ENCODE assay signal across 8 mouse cellular contexts in genomic region chr11:88485987-88486386, GRCm38 (mm10).
DNase-seq lines count a peak whose midpoint lies in the region; ATAC-seq and TF ChIP-seq lines count a peak whose summit lies in the region.

No protein-coding gene starts in this region.

- H3K4me1 ChIP-seq in thymus, adult 2 months (replicated peaks; ENCODE audit: control insufficient read depth, insufficient read depth, low read length) = peaks cover 10% of the 10 kb centered on the region

- 98% methylated on average over 1 of the region's 1 CpGs for WGBS in thymus, adult 2 months

- TF ChIP-seq POLR2A in thymus, adult 2 months (IDR thresholded peaks at IDR 0.05; ENCODE audit: control insufficient read depth, extremely low read depth, insufficient read depth, low read length, poor library complexity) = no peak

- intact Hi-C loops in gastrocnemius, adult 2 months (cut with DNase I) = loop anchor here (5.0 kb wide), 1 partner anchor 34 kb away; no protein-coding TSS in a partner anchor
- intact Hi-C loops in gastrocnemius, postnatal 14 days (cut with DNase I; ENCODE audit: low total_unique reads) = no loop called here

- DNase-seq in gastrocnemius, adult 2 months = no peak
- DNase-seq in gastrocnemius, postnatal 14 days = no peak
- peak; percentile 12 for DNase-seq in thymus, adult 2 months
- DNase-seq in thymus, postnatal 10 days (ENCODE audit: low spot score in 2 of 2) = no peak
- DNase-seq in lung, postnatal 10 days = peak; percentile 24
- DNase-seq in ovary, postnatal 14 days (ENCODE audit: low spot score) = no peak

- H3K27me3 ChIP-seq in thymus, adult 2 months (ENCODE audit: control insufficient read depth, insufficient read depth, low read length) = no peaks in the 10 kb centered on the region

- TF ChIP-seq CTCF in gastrocnemius, adult 2 months (IDR thresholded peaks at IDR 0.05) = no peak
- no peak for TF ChIP-seq CTCF in thymus, adult 2 months (IDR thresholded peaks at IDR 0.05; ENCODE audit: borderline replicate concordance, control insufficient read depth, extremely low read depth, insufficient read depth, low read length, poor library complexity)

- H3K36me3 ChIP-seq in thymus, adult 2 months (ENCODE audit: control insufficient read depth, insufficient read depth, low read length) = no peaks in the 10 kb centered on the region

- H3K27ac ChIP-seq in gastrocnemius, adult 2 months = peak overlapping the region; percentile 35
- no peak overlapping the region for H3K27ac ChIP-seq in thymus, adult 2 months (ENCODE audit: control insufficient read depth, insufficient read depth, low read length)

- H3K4me3 ChIP-seq in gastrocnemius, adult 2 months = no peak overlapping the region
- no peak overlapping the region for H3K4me3 ChIP-seq in thymus, adult 2 months (ENCODE audit: control insufficient read depth, insufficient read depth, low read length)

- no peak for ATAC-seq in granulocyte monocyte progenitor cell, adult 5-6 weeks (replicated peaks; ENCODE audit: poor library complexity, severe bottlenecking)
- no peak for ATAC-seq in activated CD4-positive, CD25-positive, alpha-beta regulatory T cell, adult 4 months

Comparison
In these comparisons a context has a peak if more than half of its experiments do, and no peak if none do; other contexts are left out.
1. DNase-seq: peak in thymus, adult 2 months (single experiment) and lung, postnatal 10 days (single experiment); none in gastrocnemius, adult 2 months (single experiment), gastrocnemius, postnatal 14 days (single experiment), thymus, postnatal 10 days (0 of 2) and ovary, postnatal 14 days (single experiment).